Mouse (Mus musculus) macrophage (primary cell): Measurements from ENCODE around the gene Osbpl9. TPM values are rescaled to one million over a fixed set of nuclear protein-coding genes. Genes with fewer than 3 reads are reported as not detected.
A peak's percentile ranks its signal among the peaks of the same experiment; 100 is the strongest.

ENCODE experiments used
- H3K27ac ChIP-seq: fragments of 350-480 bp; formaldehyde crosslinking; 2 replicates; pipeline ENCODE4 v1.9.0; 2021
- H3K36me3 ChIP-seq: fragments of 350-480 bp; formaldehyde crosslinking; 2 replicates; pipeline ENCODE4 v1.9.0; 2021; ENCODE audit errors: inconsistent target
- H3K4me3 ChIP-seq: fragments of 350-480 bp; formaldehyde crosslinking; 2 replicates; pipeline ENCODE4 v1.9.0; 2021; ENCODE audit errors: inconsistent target
- H3K79me2 ChIP-seq: fragments of 350-480 bp; formaldehyde crosslinking; 2 replicates; pipeline ENCODE4 v1.9.0; 2021; ENCODE audit errors: inconsistent target
- WGBS: methylation state at CpG from one replicate; pipeline ENCODE4 v1.1.7; 2026; ENCODE audit warnings: inconsistent platforms; ENCODE audit not compliant: missing documents; 5-methylcytosine and 5-hydroxymethylcytosine counted together
- polyA plus RNA-seq: library from polyadenylated mRNA; stranded (reverse); fragments of 250-400 nt; gene quantifications from 3 replicates; pipeline ENCODE4 v1.2.4, GENCODE M21; 2018; ENCODE audit warnings: inconsistent platforms

The Osbpl9 gene
- polyA plus RNA-seq, 1 experiment from 2014 or later: 146 TPM

DNA sequence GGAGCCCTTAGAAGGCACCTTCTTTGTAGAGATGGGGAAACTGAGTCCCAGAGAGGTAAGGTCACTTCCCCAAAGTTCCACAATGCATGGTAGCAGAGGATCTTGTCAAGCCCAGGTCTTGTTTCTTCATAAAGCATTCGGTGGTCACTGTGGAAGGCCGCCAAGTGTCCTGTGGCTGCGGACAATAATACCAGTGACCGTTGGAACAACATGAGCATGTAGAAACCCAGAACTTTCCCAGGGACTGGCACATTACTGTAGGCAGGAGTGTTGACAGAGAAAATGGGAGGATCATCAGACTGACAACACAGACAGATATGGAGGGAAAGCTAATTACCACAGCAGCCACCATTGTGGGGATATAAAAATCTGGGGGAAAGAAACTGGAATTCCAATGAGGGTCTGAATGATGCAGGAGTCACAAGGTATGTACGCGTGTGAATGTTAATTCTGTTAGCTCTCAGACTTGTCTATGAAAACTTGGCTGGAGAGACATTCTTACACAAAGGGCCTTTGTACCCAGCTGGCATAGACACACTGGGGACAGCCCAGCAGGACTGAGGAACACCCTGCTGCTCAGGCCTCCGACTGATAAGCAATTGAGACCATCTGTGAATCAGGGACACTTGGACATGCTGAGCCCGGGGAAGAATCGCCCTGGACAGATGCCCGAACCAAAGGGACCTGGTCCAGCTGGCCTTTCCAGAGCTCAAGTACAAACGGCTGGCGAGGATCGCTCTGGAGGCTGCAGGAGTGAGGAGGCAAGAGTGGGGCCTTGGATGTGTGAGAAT lies 22.9 kb upstream of the Osbpl9 start:
- no peaks in the 10 kb centered on the region for H3K36me3 ChIP-seq

DNA sequence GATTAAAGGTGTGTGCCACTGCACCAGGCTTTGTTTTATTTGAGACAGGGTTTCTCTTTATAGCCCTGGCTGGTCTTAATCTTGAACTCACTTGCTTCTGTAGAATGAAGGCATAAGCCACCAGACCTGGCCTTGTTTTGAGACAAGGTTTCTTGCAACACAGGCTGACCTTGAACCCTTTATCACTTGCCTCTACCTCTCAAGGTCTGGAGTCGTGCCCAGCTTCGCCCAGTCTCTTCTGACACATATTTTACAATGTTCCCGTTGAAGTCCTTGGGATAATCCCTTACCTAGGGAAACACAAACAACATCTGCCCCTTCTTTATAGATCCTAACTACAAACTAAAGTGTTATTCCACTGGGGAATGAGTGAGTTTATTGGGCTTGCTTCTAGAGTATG lies 19.9 kb upstream of the Osbpl9 start:
- WGBS: 83% methylated on average over 3 of the region's 3 CpGs
- Histone ChIP-seq H3K36me3 (no peaks in the 10 kb centered on the region), H3K4me3 (no peak overlapping the region), H3K79me2 (no peaks in the 10 kb centered on the region), H3K27ac (no peak overlapping the region)

More for the DNA sequence above, 22.9 kb upstream of the Osbpl9 start:
- 95% methylated on average over 13 of the region's 13 CpGs for WGBS
- Histone ChIP-seq H3K27ac (no peak overlapping the region), H3K4me3 (no peak overlapping the region), H3K79me2 (no peaks in the 10 kb centered on the region)

DNA sequence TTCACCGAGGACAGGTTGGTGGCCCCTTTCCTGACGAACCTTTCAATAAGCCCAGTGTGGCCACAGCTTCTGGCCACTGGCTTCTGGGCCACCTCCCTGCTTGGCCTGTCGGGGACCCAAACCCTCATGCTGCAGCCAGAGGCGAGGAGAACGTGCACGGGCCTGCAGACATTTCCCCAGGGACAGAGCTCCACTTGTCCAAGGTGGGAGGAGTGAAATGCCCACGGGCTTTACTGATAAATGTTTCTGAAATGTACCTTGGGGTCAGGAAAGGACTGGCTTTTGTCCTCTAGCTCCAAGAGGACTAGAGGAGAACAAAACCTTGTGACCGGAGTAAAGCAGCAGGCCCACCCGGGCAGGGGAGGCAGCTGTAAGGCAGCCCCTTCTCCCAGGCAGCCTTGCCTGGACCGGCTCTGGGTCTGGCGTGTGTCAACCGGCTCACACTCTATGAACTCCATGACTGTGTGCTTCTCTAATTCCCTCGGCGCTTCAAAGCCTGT lies 18.4 kb upstream of the Osbpl9 start:
- no peaks in the 10 kb centered on the region for H3K36me3 ChIP-seq
- 92% methylated on average over 14 of the region's 14 CpGs for WGBS
- no peaks in the 10 kb centered on the region for H3K79me2 ChIP-seq
- no peak overlapping the region for H3K27ac ChIP-seq
- no peak overlapping the region for H3K4me3 ChIP-seq

DNA sequence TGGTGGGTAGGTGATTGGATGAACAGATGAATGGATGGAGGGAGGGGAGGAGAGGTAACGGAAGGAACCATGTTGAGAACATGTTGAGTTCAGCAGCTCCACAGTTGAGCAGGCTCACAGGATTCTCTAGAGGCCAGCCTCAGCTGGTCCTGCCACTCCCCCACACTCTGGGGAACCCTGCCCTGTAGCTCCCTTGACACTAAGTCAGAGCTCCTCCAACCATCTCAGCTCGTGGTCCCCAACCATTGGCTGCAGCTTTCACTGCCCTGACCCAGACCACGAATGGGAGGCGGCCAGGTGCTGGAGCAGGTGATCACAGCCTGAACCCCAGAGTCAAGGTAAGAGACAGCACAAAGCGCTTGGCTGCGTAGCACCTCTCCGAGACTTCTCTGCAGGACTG lies 15.9 kb upstream of the Osbpl9 start:
- H3K27ac ChIP-seq: no peak overlapping the region
- H3K79me2 ChIP-seq: no peaks in the 10 kb centered on the region
- H3K4me3 ChIP-seq: no peak overlapping the region
- H3K36me3 ChIP-seq: no peaks in the 10 kb centered on the region
- 86% methylated on average over 7 of the region's 7 CpGs for WGBS

DNA sequence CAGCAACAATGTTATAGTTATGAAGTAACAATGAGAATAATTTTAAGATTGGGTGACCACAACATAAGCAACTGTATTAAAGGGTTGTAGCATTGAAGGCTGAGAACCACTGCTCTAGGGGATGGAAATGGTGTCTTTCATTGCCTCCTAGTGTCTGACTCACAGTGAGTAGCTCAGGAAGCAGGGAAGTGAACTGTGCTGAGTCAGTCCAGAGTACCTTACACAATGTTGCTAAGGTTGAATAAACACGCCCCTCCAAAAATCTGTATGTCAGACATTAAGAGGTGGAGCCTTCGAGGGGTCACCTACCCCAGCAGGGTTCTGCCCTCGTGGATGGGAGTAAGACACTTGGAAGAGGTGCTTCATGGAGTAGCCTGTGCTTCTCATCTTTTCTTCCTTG lies 11.9 kb upstream of the Osbpl9 start:
- no peak overlapping the region for H3K4me3 ChIP-seq
- no peaks in the 10 kb centered on the region for H3K36me3 ChIP-seq
- 41% methylated on average over 3 of the region's 3 CpGs for WGBS
- no peaks in the 10 kb centered on the region for H3K79me2 ChIP-seq
- 0 out of 2 replicates have a peak overlapping the region, but pooled peaks have one; percentile 17 for H3K27ac ChIP-seq

DNA sequence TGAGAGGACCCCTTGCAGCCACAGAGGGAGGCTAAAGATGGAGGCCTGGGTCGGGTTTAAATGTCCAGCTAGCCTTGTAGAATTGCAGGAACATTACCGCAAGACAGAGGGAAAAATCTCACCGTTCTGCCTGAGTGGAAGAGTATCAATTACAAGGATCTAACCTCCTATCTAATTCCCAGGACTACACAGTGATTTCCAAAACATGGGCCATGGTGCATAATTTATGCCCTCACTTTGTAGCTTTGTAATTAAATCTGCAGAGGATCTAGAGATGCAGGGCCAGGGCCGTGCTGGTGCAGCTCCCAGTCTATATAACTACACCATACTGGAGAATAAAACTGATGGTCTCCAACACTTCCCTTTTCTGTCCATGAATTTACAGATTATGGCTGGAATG lies 8.8 kb upstream of the Osbpl9 start:
- Histone ChIP-seq H3K27ac (no peak overlapping the region), H3K79me2 (no peaks in the 10 kb centered on the region), H3K4me3 (no peak overlapping the region), H3K36me3 (no peaks in the 10 kb centered on the region)
- WGBS: 90% methylated on average over 4 of the region's 4 CpGs

DNA sequence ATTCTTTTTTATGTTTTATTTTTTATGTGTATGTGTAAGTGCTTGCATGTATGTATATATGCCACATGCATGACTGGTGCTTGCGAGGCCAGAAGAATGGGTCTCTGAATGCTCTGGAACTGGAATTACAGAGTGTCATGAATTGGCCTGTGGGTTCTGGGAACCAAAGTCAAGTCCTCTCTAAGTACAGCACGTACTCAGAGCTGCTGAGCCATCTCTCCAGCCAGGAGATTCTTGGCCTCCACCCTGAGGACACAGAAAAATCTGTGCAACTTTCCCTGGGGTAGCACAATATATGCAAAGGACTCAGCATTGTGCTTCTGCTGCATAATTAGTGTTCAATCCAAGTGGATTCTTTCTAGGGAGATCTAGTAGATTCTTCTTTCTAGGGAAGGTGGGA lies 8.2 kb upstream of the Osbpl9 start:
- Histone ChIP-seq H3K27ac (0 out of 2 replicates have a peak overlapping the region, but pooled peaks have one; percentile 5), H3K4me3 (no peak overlapping the region), H3K36me3 (no peaks in the 10 kb centered on the region), H3K79me2 (no peaks in the 10 kb centered on the region)
- 87% methylated on average over 2 of the region's 2 CpGs for WGBS

DNA sequence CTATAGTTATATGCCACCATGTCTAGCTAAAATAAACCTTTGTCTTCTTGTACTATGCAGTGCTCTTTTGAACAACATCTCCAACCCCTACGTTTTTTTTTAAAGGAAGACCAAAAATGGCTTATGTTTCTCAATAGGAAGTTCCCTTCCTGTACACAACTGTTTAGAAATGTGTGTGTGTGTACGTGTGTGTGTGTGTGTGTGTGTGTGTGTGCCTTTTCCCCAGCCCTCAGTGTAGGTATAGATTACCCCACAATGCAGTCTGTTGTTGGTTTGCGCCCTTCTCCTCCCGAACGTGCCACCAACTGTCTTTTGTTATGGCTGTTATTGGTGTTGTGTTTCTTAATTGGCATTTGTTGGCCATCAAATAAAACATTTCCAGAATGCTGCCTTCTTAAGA lies 5.5 kb upstream of the Osbpl9 start:
- WGBS: 63% methylated on average over 3 of the region's 5 CpGs
- H3K79me2 ChIP-seq: no peaks in the 10 kb centered on the region
- H3K27ac ChIP-seq: peak overlapping the region; percentile 13; the same call in 1 of the 2 replicates
- H3K36me3 ChIP-seq: no peaks in the 10 kb centered on the region
- H3K4me3 ChIP-seq: no peak overlapping the region

DNA sequence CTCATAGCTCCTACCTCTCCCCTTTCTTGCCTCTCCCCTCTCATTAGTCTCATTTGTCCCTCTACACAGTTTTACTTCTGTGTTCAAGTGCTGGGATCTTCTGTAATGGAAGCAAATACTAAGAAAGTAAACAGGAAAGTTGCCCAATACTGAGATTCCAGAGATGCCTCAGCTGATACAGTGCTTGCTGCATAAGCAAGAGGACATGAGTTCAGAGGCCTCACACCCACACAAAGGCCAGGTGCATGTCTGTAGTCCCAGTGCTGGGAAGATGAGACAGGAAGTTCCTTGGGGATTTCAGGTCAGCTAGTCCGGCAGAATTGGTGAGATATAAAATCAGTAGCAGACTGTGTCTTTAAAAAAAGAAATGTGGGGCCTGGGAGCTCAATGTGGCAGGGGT lies 2.3 kb upstream of the Osbpl9 start:
- peak overlapping the region; percentile 47 for H3K27ac ChIP-seq
- 67% methylated on average over 1 of the region's 1 CpGs for WGBS

DNA sequence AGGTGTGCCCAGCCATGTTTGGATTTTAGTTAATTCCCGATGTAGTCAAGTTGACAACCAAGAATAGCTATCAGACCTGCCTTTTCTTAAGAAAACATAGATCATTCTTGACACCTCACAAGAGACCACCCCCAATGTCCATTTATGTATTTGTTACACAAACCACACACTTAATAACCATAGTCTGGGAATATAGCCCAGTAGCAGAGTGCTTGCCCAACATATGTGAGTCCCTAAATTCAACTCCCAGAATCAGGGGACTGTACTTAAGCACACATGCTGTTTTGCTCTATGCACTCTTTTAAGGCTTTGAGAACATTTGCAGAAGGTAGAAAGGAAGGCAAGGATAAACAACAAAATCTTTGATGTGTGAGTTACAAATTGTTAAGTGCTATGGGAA lies 1.9 kb upstream of the Osbpl9 start:
- H3K27ac ChIP-seq: peak overlapping the region; percentile 47
- WGBS: 93% methylated on average over 1 of the region's 1 CpGs

More for the DNA sequence above, 2.3 kb upstream of the Osbpl9 start:
- H3K36me3 ChIP-seq: no peaks in the 10 kb centered on the region
- H3K4me3 ChIP-seq: no peak overlapping the region
- H3K79me2 ChIP-seq: peaks cover 22% of the 10 kb centered on the region

DNA sequence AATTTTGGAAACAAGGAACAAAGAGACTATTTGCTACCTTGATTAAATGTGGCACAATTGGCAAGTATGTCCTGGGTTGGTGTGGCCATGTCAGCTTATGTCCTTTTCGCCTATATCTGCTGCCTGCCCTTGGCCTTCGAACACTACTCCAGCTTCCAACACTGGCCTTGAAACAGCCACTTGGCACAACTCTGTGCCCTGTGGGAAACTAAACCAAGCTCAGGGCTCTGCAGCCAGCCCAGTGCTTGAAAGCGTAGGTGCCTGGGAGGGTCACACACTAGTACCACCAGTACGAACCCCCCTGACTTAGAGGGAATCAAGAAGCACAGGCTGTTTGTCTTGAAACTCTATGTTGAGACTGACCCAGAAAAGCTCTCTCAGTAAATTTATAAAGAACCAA lies 3.0 kb downstream of the Osbpl9 start:
- WGBS: 93% methylated on average over 4 of the region's 4 CpGs
- Histone ChIP-seq H3K27ac (peak overlapping the region; percentile 78), H3K79me2 (peaks cover 74% of the 10 kb centered on the region), H3K4me3 (no peak overlapping the region), H3K36me3 (no peaks in the 10 kb centered on the region)

More for the DNA sequence above, 1.9 kb upstream of the Osbpl9 start:
- H3K79me2 ChIP-seq: peaks cover 26% of the 10 kb centered on the region
- no peak overlapping the region for H3K4me3 ChIP-seq
- H3K36me3 ChIP-seq: no peaks in the 10 kb centered on the region

DNA sequence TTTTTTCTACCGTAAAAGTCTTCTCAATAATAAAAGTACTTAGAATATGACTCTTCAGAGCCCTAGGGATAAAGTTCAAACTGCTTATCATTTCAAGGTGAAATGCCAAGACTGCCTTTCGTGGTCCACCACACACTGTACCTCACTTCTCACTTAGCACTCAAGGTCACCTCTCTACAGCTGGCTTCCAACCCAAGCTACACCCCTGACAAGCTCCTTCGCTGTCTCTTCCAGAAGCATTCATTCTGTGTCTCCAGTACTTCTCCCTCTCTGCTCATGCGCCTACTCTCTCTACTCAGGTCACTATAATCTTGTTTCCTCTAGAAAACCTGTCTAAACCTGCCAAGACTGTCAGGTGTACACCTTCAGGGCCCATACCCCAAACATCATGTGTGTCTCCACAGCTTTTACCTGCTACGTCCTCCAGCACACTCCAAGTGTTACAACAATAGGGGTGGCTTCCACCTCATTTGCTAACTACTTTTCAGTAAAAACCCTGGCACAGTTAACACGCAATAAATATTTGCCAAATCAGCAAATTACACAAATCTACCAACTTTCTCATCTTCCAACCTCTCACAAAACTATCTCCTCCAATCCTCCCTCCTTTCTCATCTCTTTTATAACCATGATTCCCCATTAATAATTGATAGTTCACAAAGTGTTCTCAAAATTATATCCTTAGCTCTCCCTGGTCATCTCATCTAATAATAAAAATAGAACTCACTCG lies 6.0 kb downstream of the Osbpl9 start:
- Histone ChIP-seq H3K79me2 (peaks cover 97% of the 10 kb centered on the region), H3K4me3 (no peak overlapping the region), H3K36me3 (no peaks in the 10 kb centered on the region), H3K27ac (no peak overlapping the region)
- WGBS: 88% methylated on average over 7 of the region's 7 CpGs

DNA sequence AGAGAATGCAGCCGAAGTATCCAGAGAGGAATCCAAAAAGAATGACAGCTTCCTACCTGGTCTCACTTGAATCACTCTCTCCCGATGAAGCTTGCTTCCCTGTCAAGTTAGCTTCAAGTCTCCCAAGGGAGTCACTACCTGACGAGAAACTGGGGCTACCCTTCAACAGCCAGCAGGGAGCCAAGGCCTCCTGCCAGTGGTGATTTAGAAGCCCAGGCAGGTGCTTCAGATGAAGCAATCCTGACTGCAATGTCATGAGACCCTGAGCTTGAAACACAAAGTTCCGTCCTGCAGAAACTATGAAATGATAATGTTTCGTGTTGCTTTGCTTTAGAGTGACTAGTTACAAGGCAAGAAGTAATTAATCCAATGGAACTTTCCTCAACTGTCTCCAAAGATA lies 8.2 kb downstream of the Osbpl9 start:
- Histone ChIP-seq H3K36me3 (no peaks in the 10 kb centered on the region), H3K79me2 (peaks cover 100% of the 10 kb centered on the region), H3K4me3 (no peak overlapping the region), H3K27ac (no peak overlapping the region)
- WGBS: 94% methylated on average over 5 of the region's 5 CpGs

DNA sequence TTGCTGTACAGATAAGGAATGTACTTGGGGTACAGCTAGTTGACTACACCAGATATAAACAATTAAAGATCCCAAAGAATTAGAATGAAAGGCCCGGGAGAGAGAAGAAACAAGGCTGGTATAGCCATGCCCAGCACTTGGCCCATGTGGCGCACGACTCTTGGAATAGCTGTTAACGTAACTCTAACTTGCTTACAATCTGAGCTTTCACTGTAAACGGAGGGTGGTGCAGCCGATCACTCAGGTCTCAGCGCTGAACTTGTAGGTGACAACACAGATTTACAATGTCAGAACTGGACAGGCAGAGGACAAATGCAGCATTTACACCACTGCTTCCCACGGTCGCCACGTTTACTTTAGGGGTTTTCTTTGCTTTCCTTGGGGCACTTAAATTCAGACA lies 10.5 kb downstream of the Osbpl9 start:
- WGBS: 90% methylated on average over 10 of the region's 10 CpGs
- Histone ChIP-seq H3K36me3 (no peaks in the 10 kb centered on the region), H3K27ac (no peak overlapping the region), H3K4me3 (no peak overlapping the region), H3K79me2 (peaks cover 100% of the 10 kb centered on the region)
